Mouse (Mus musculus): Measurements from ENCODE around the gene Smc1a. TPM values are rescaled to one million over a fixed set of nuclear protein-coding genes. Genes with fewer than 3 reads are reported as not detected.
A peak's percentile ranks its signal among the peaks of the same experiment; 100 is the strongest.

Smc1a gene
- 15.1 and 15.7 TPM in 2 replicates for polyA plus RNA-seq (2012; rRNA removed)

- Histone ChIP-seq H3K27ac (ENCODE audit: insufficient read depth, low read length) (peak within 1 kb of the TSS; percentile 83), H3K4me1 (ENCODE audit: control insufficient read depth, insufficient read depth, insufficient read length) (peaks cover 2% of the 10 kb centered on the region; the same call in 1 of the 2 replicates), H3K27me3 (ENCODE audit: control insufficient read depth, insufficient read depth, low read length) (no peaks in the 10 kb centered on the region), H3K36me3 (ENCODE audit: control insufficient read depth, insufficient read depth, low read length) (no peaks in the 10 kb centered on the region), H3K4me3 (ENCODE audit: extremely low read depth, insufficient read depth, insufficient read length) (peak within 1 kb of the TSS; percentile 82)
- TF ChIP-seq POLR2A (IDR thresholded peaks at IDR 0.05; ENCODE audit: low read depth, low read length) (no peak), CTCF (IDR thresholded peaks at IDR 0.05; ENCODE audit: extremely low read depth, insufficient read depth, insufficient read length, insufficient replicate concordance) (no peak)
- WGBS, result 31% methylated on average over 64 of the region's 64 CpGs
- peak; percentile 85 to 94 for DNase-seq (ENCODE audit: low read depth in 1 of 2, low spot score in 2 of 2)
Observed at GRCm38 (mm10) chrX:152016151-152017145, at the start of gene Smc1a, which contains the start of gene Ribc1. Gene Smc1a (plus strand): TSS chrX:152016428. Gene Ribc1 (minus strand): TSS chrX:152016295.

GRCm38 (mm10) chrX:151999006-151999710, 17.1 kb upstream of the Smc1a start:
- 76% methylated on average over 4 of the region's 4 CpGs for WGBS

GRCm38 (mm10) chrX:152001182-152001684, 15.0 kb upstream of the Smc1a start:
- H3K27me3 ChIP-seq (ENCODE audit: control insufficient read depth, insufficient read depth, low read length), result no peaks in the 10 kb centered on the region
- H3K36me3 ChIP-seq (ENCODE audit: control insufficient read depth, insufficient read depth, low read length), result peaks cover 1% of the 10 kb centered on the region; the same call in 1 of the 2 replicates
- 39% methylated on average over 9 of the region's 9 CpGs for WGBS
- H3K4me3 ChIP-seq (ENCODE audit: extremely low read depth, insufficient read depth, insufficient read length), result peak overlapping the region; percentile 73
- H3K4me1 ChIP-seq (ENCODE audit: control insufficient read depth, insufficient read depth, insufficient read length), result no peaks in the 10 kb centered on the region
- TF ChIP-seq CTCF (IDR thresholded peaks at IDR 0.05; ENCODE audit: extremely low read depth, insufficient read depth, insufficient read length, insufficient replicate concordance), result no peak
- TF ChIP-seq POLR2A (IDR thresholded peaks at IDR 0.05; ENCODE audit: low read depth, low read length), result no peak
- no peak for DNase-seq (ENCODE audit: low read depth in 1 of 2, low spot score in 2 of 2)
- H3K27ac ChIP-seq (ENCODE audit: insufficient read depth, low read length), result no peak overlapping the region

More at GRCm38 (mm10) chrX:151999006-151999710, 17.1 kb upstream of the Smc1a start:
- Histone ChIP-seq H3K27me3 (ENCODE audit: control insufficient read depth, insufficient read depth, low read length) (no peaks in the 10 kb centered on the region), H3K4me1 (ENCODE audit: control insufficient read depth, insufficient read depth, insufficient read length) (no peaks in the 10 kb centered on the region), H3K36me3 (ENCODE audit: control insufficient read depth, insufficient read depth, low read length) (peaks cover 1% of the 10 kb centered on the region; the same call in 1 of the 2 replicates), H3K4me3 (ENCODE audit: extremely low read depth, insufficient read depth, insufficient read length) (no peak overlapping the region), H3K27ac (ENCODE audit: insufficient read depth, low read length) (no peak overlapping the region)
- no peak for TF ChIP-seq POLR2A (IDR thresholded peaks at IDR 0.05; ENCODE audit: low read depth, low read length)
- no peak for TF ChIP-seq CTCF (IDR thresholded peaks at IDR 0.05; ENCODE audit: extremely low read depth, insufficient read depth, insufficient read length, insufficient replicate concordance)
- DNase-seq (ENCODE audit: low read depth in 1 of 2, low spot score in 2 of 2), result no peak

- H3K27ac ChIP-seq (ENCODE audit: insufficient read depth, low read length), result peak within 1 kb of the TSS; percentile 36; the same call in 1 of the 2 replicates
- DNase-seq (ENCODE audit: low read depth in 1 of 2, low spot score in 2 of 2), result peak; percentile 36 to 74
- H3K36me3 ChIP-seq (ENCODE audit: control insufficient read depth, insufficient read depth, low read length), result peaks cover 2% of the 10 kb centered on the region; the same call in 1 of the 2 replicates
- WGBS, result 27% methylated on average over 41 of the region's 41 CpGs
- H3K4me1 ChIP-seq (ENCODE audit: control insufficient read depth, insufficient read depth, insufficient read length), result no peaks in the 10 kb centered on the region
- no peak for TF ChIP-seq CTCF (IDR thresholded peaks at IDR 0.05; ENCODE audit: extremely low read depth, insufficient read depth, insufficient read length, insufficient replicate concordance)
- TF ChIP-seq POLR2A (IDR thresholded peaks at IDR 0.05; ENCODE audit: low read depth, low read length), result peak; percentile 44; the same call in 1 of the 2 replicates
- H3K27me3 ChIP-seq (ENCODE audit: control insufficient read depth, insufficient read depth, low read length), result no peaks in the 10 kb centered on the region
- H3K4me3 ChIP-seq (ENCODE audit: extremely low read depth, insufficient read depth, insufficient read length), result peak within 1 kb of the TSS; percentile 73
Observed at GRCm38 (mm10) chrX:152001737-152002710, 14.2 kb upstream of the Smc1a start, which contains the start of gene Hsd17b10. Gene Hsd17b10 (plus strand): TSS chrX:152001845.

- Histone ChIP-seq H3K36me3 (ENCODE audit: control insufficient read depth, insufficient read depth, low read length) (peaks cover 3% of the 10 kb centered on the region; the same call in 1 of the 2 replicates), H3K4me1 (ENCODE audit: control insufficient read depth, insufficient read depth, insufficient read length) (no peaks in the 10 kb centered on the region), H3K27me3 (ENCODE audit: control insufficient read depth, insufficient read depth, low read length) (no peaks in the 10 kb centered on the region), H3K4me3 (ENCODE audit: extremely low read depth, insufficient read depth, insufficient read length) (no peak overlapping the region), H3K27ac (ENCODE audit: insufficient read depth, low read length) (no peak overlapping the region)
- DNase-seq (ENCODE audit: low read depth in 1 of 2, low spot score in 2 of 2), result no peak
- no peak for TF ChIP-seq POLR2A (IDR thresholded peaks at IDR 0.05; ENCODE audit: low read depth, low read length)
- TF ChIP-seq CTCF (IDR thresholded peaks at IDR 0.05; ENCODE audit: extremely low read depth, insufficient read depth, insufficient read length, insufficient replicate concordance), result no peak
- WGBS, result 45% methylated on average over 2 of the region's 2 CpGs
Observed at GRCm38 (mm10) chrX:152002865-152003264, 13.4 kb upstream of the Smc1a start.
